16 mouse cellular contexts compared by ENCODE assay signal in the genomic region with DNA sequence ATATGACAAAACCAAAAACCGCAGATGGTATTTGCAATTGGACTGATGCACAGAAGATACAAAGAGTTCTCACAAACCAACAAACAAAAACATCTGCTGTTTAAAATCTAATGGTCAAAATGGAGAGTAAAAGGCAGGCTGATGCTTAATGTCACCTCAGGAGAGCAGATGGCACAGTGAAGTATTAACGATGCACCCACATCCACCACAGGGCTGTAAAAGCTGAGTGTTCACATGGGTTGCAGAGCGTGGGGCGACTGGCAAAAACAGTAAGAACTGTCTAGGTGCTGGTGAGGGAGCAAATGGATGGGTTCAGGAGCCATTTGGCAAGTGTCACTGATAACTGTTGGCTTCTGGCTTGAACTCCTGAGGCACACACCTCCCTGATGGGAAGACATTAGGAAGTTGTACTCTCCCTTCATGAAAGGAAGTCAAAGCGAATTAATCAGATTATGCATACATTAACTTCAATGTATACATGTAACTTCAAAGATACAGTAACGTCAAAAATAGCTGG. TPM values are rescaled to one million over a fixed set of nuclear protein-coding genes. Genes with fewer than 3 reads are reported as not detected.
DNase-seq lines count a peak whose midpoint lies in the region; ATAC-seq and TF ChIP-seq lines count a peak whose summit lies in the region.
"Had no signal": no experiment of that assay in that cellular context is flagged by ENCODE, and none has a peak within 500 bp of the region (broad histone marks: within the 10 kb centered on the region; RNA-seq: fewer than 3 reads in every experiment).

No protein-coding gene starts in this region.

- no peak for ATAC-seq in cerebellum, adult (ENCODE audit: insufficient number of reproducible peaks, low FRiP score, low TSS enrichment)
- no peak for ATAC-seq in hindbrain, embryonic 13.5 days (ENCODE audit: low FRiP score)
- no peak for ATAC-seq in hindbrain, embryonic 11.5 days (ENCODE audit: low FRiP score)
- ATAC-seq in midbrain, embryonic 12.5 days (ENCODE audit: low FRiP score, low read depth): no peak
- no peak for ATAC-seq in midbrain, embryonic 13.5 days
- no peak for ATAC-seq in liver, postnatal 0 days
- ATAC-seq: intestine, postnatal 0 days had no signal

- WGBS in hindbrain, embryonic 13.5 days: 84% methylated on average over 6 of the region's 6 CpGs
- WGBS in hindbrain, embryonic 11.5 days: 92% methylated on average over 6 of the region's 6 CpGs
- 91% methylated on average over 6 of the region's 6 CpGs for WGBS in midbrain, embryonic 12.5 days
- WGBS in midbrain, embryonic 13.5 days: 91% methylated on average over 6 of the region's 6 CpGs
- WGBS in liver, postnatal 0 days (ENCODE audit: insufficient replicate concordance): 84% methylated on average over 6 of the region's 6 CpGs

- no peaks in the 10 kb centered on the region for H3K27me3 ChIP-seq in hindbrain, embryonic 13.5 days
- no peaks in the 10 kb centered on the region for H3K27me3 ChIP-seq in hindbrain, embryonic 11.5 days (ENCODE audit: control insufficient read depth, insufficient read depth, low read length)
- no peaks in the 10 kb centered on the region for H3K27me3 ChIP-seq in midbrain, embryonic 12.5 days
- H3K27me3 ChIP-seq in midbrain, embryonic 13.5 days: no peaks in the 10 kb centered on the region
- no peaks in the 10 kb centered on the region for H3K27me3 ChIP-seq in liver, postnatal 0 days (ENCODE audit: insufficient read depth, low read length)
- H3K27me3 ChIP-seq: heart, embryonic 13.5 days; stomach, embryonic 15.5 days had no signal

- H3K36me3 ChIP-seq in hindbrain, embryonic 13.5 days: peaks cover 3% of the 10 kb centered on the region; the same call in 1 of the 2 replicates
- H3K36me3 ChIP-seq in hindbrain, embryonic 11.5 days (ENCODE audit: control insufficient read depth, insufficient read depth, low read length): no peaks in the 10 kb centered on the region
- 0 out of 2 replicates have a peak, but pooled peaks cover 8% of the 10 kb centered on the region for H3K36me3 ChIP-seq in midbrain, embryonic 12.5 days
- H3K36me3 ChIP-seq in midbrain, embryonic 13.5 days: no peaks in the 10 kb centered on the region
- no peaks in the 10 kb centered on the region for H3K36me3 ChIP-seq in liver, postnatal 0 days (replicated peaks; ENCODE audit: insufficient read depth, low read length)
- H3K36me3 ChIP-seq: stomach, embryonic 15.5 days had no signal

- H3K9me3 ChIP-seq in hindbrain, embryonic 13.5 days: no peaks in the 10 kb centered on the region
- H3K9me3 ChIP-seq in hindbrain, embryonic 11.5 days (ENCODE audit: control insufficient read depth, low read length): no peaks in the 10 kb centered on the region
- H3K9me3 ChIP-seq in midbrain, embryonic 12.5 days: no peaks in the 10 kb centered on the region
- no peaks in the 10 kb centered on the region for H3K9me3 ChIP-seq in midbrain, embryonic 13.5 days
- H3K9me3 ChIP-seq in liver, postnatal 0 days (ENCODE audit: low read length): no peaks in the 10 kb centered on the region
- H3K9me3 ChIP-seq: heart, embryonic 13.5 days; stomach, embryonic 15.5 days had no signal

- TF ChIP-seq EP300 in liver, postnatal 0 days (IDR thresholded peaks at IDR 0.05; ENCODE audit: low read depth): no peak

- TF ChIP-seq CTCF in liver, postnatal 0 days (IDR thresholded peaks at IDR 0.05; ENCODE audit: low read depth): no peak

- H3K4me3 ChIP-seq in hindbrain, embryonic 13.5 days: no peak overlapping the region
- no peak overlapping the region for H3K4me3 ChIP-seq in hindbrain, embryonic 11.5 days (ENCODE audit: low read depth, low read length)
- no peak overlapping the region for H3K4me3 ChIP-seq in midbrain, embryonic 12.5 days
- H3K4me3 ChIP-seq in midbrain, embryonic 13.5 days (replicated peaks): no peak overlapping the region
- H3K4me3 ChIP-seq in liver, postnatal 0 days (ENCODE audit: low read depth, low read length): no peak overlapping the region
- H3K4me3 ChIP-seq: heart, embryonic 13.5 days; myocyte; stomach, embryonic 15.5 days had no signal

- H3K9ac ChIP-seq in hindbrain, embryonic 13.5 days: no peak overlapping the region
- no peak overlapping the region for H3K9ac ChIP-seq in hindbrain, embryonic 11.5 days (ENCODE audit: low read depth, low read length)
- no peak overlapping the region for H3K9ac ChIP-seq in midbrain, embryonic 12.5 days (replicated peaks)
- no peak overlapping the region for H3K9ac ChIP-seq in midbrain, embryonic 13.5 days (replicated peaks)
- H3K9ac ChIP-seq in liver, postnatal 0 days (replicated peaks): no peak overlapping the region
- H3K9ac ChIP-seq: heart, embryonic 13.5 days; stomach, embryonic 15.5 days had no signal

- no peak overlapping the region for H3K27ac ChIP-seq in hindbrain, embryonic 13.5 days
- H3K27ac ChIP-seq in hindbrain, embryonic 11.5 days (ENCODE audit: low read depth, low read length): no peak overlapping the region
- no peak overlapping the region for H3K27ac ChIP-seq in midbrain, embryonic 12.5 days (replicated peaks)
- no peak overlapping the region for H3K27ac ChIP-seq in midbrain, embryonic 13.5 days
- H3K27ac ChIP-seq in liver, postnatal 0 days (ENCODE audit: low read depth): no peak overlapping the region
- H3K27ac ChIP-seq: heart, embryonic 13.5 days; stomach, embryonic 15.5 days had no signal

- H3K4me2 ChIP-seq in hindbrain, embryonic 13.5 days: peak overlapping the region; percentile 95; the same call in 1 of the 2 replicates
- H3K4me2 ChIP-seq in hindbrain, embryonic 11.5 days (replicated peaks; ENCODE audit: low read depth, low read length): no peak overlapping the region
- H3K4me2 ChIP-seq in midbrain, embryonic 12.5 days (replicated peaks): peak overlapping the region; percentile 90; the same call in 1 of the 2 replicates
- H3K4me2 ChIP-seq in midbrain, embryonic 13.5 days (replicated peaks): no peak overlapping the region
- peak overlapping the region; percentile 29; the same call in 1 of the 2 replicates for H3K4me2 ChIP-seq in liver, postnatal 0 days (ENCODE audit: low read depth, low read length)

- DNase-seq in cerebellum, adult 9-10 months: peak; percentile 15
- DNase-seq in hindbrain, embryonic 11.5 days (ENCODE audit: low spot score): no peak
- DNase-seq in liver, postnatal 0 days: no peak
- no peak for DNase-seq in adrenal gland, postnatal 36 days
- DNase-seq: cerebellum, adult 11 months; heart, postnatal 4 days; right cerebral cortex, postnatal 14 days; thymus, adult 2 months had no signal

- H3K4me1 ChIP-seq in hindbrain, embryonic 13.5 days (replicated peaks): peaks cover 37% of the 10 kb centered on the region
- H3K4me1 ChIP-seq in hindbrain, embryonic 11.5 days (replicated peaks; ENCODE audit: control insufficient read depth, insufficient read depth, low read length): 0 out of 2 replicates have a peak, but pooled peaks cover 3% of the 10 kb centered on the region
- H3K4me1 ChIP-seq in midbrain, embryonic 12.5 days: peaks cover 26% of the 10 kb centered on the region
- peaks cover 34% of the 10 kb centered on the region for H3K4me1 ChIP-seq in midbrain, embryonic 13.5 days (replicated peaks)
- H3K4me1 ChIP-seq in liver, postnatal 0 days (ENCODE audit: insufficient read depth): peaks cover 11% of the 10 kb centered on the region

RNA-seq across cellular contexts. Expression of a gene that starts 3.2 kb away (rescaled TPM):
- 10.2 and 10.8 TPM in 2 replicates for polyA plus RNA-seq in hindbrain, embryonic 13.5 days (2015; fragmentation: Nextera tagmentation; extraction: Ambion mirVana)
- polyA plus RNA-seq in hindbrain, embryonic 11.5 days (2014; fragmentation: Nextera tagmentation; extraction: Ambion mirVana): 12.3 and 12.8 TPM in 2 replicates
- 11.6 TPM in 2 replicates for polyA plus RNA-seq in midbrain, embryonic 12.5 days (2016; fragmentation: Nextera tagmentation; extraction: Ambion mirVana)
- 10.5 and 10.7 TPM in 2 replicates for polyA plus RNA-seq in midbrain, embryonic 13.5 days (2015; fragmentation: Nextera tagmentation; extraction: Ambion mirVana)
- polyA plus RNA-seq in liver, postnatal 0 days (2015; fragmentation: Nextera tagmentation; extraction: Ambion mirVana): 5.0 and 5.1 TPM in 2 replicates
- total RNA-seq in adrenal gland, postnatal 36 days (2021): 1 to 10 TPM; 7.9 to 9.6 TPM

Comparison
In these comparisons a context has a peak if more than half of its experiments do, and no peak if none do; other contexts are left out.
1. H3K4me2 ChIP-seq: peak in hindbrain, embryonic 13.5 days (single experiment), midbrain, embryonic 12.5 days (single experiment) and liver, postnatal 0 days (single experiment); none in hindbrain, embryonic 11.5 days (single experiment) and midbrain, embryonic 13.5 days (single experiment).